In the genomic region with DNA sequence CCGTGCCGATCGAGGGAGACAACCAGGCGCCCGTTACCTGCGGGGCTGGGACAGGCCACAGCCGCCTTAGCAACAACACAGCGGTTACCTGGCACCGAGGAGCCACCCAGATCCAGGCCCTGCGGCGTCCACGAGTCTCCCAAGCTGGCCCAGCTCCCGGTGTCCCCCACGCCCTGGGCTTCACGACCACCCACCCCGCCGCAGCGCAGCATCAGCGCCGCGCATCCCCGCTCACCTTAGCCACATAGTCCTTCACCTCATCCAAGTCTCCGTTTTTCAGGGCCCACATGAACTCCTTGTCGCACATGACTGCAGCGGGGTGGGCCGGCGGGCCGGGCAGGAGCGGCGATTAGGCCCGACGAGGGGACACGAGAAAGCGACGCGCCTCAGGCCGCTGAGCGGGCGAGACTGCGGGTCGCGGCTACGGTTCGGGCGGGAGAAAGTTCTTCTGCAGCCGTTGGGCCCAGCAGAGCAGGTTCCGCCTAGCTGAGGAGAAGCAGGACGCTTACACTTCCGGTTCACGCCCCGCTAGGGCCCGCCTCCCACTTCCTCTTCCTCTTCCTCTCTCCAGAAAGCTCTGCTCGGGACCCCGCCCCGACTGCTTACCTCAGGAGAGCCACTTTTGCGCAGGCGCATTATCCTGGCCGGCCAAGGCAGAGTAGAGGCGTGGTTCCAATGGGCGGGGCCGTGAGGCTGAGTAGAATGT, we compare ENCODE assay signal across 8 mouse cellular contexts. TPM values are rescaled to one million over a fixed set of nuclear protein-coding genes. Genes with fewer than 3 reads are reported as not detected.
DNase-seq lines count a peak whose midpoint lies in the region; ATAC-seq and TF ChIP-seq lines count a peak whose summit lies in the region.

A gene (minus strand): TSS at position 585 of the 706 bp plus-strand sequence.

- no peaks in the 10 kb centered on the region for H3K9me3 ChIP-seq in embryonic facial prominence, embryonic 14.5 days (ENCODE audit: control insufficient read depth, low read length)
- H3K9me3 ChIP-seq in limb, embryonic 13.5 days: no peaks in the 10 kb centered on the region
- no peaks in the 10 kb centered on the region for H3K9me3 ChIP-seq in midbrain, embryonic 16.5 days (replicated peaks; ENCODE audit: control insufficient read depth, low read length, poor library complexity, severe bottlenecking)

- H3K79me2 ChIP-seq in heart, adult 2 months (replicated peaks; ENCODE audit: control insufficient read depth, insufficient read depth, low read length): peaks cover 4% of the 10 kb centered on the region; the same call in 1 of the 2 replicates

- peak; percentile 81 for TF ChIP-seq POLR2A in heart, adult 2 months (IDR thresholded peaks at IDR 0.05; ENCODE audit: insufficient read depth, low read depth, low read length)

- no peaks in the 10 kb centered on the region for H3K36me3 ChIP-seq in embryonic facial prominence, embryonic 14.5 days (ENCODE audit: control insufficient read depth, insufficient read depth, low read length)
- H3K36me3 ChIP-seq in heart, adult 2 months (ENCODE audit: control insufficient read depth, insufficient read depth, low read length): peaks cover 2% of the 10 kb centered on the region
- H3K36me3 ChIP-seq in limb, embryonic 13.5 days: no peaks in the 10 kb centered on the region
- H3K36me3 ChIP-seq in midbrain, embryonic 16.5 days (ENCODE audit: control insufficient read depth, insufficient read depth, low read length): no peaks in the 10 kb centered on the region

- peak; percentile 100 for ATAC-seq in embryonic facial prominence, embryonic 14.5 days (ENCODE audit: low read depth)
- peak; percentile 99 for ATAC-seq in limb, embryonic 13.5 days (ENCODE audit: low FRiP score, low read depth)
- peak; percentile 99 for ATAC-seq in midbrain, embryonic 16.5 days

- H3K9ac ChIP-seq in embryonic facial prominence, embryonic 14.5 days (ENCODE audit: low read depth, low read length): peak within 1 kb of the TSS; percentile 96
- peak within 1 kb of the TSS; percentile 96 for H3K9ac ChIP-seq in heart, adult 2 months (ENCODE audit: low read depth, low read length)
- H3K9ac ChIP-seq in limb, embryonic 13.5 days: peak within 1 kb of the TSS; percentile 95
- peak within 1 kb of the TSS; percentile 96 for H3K9ac ChIP-seq in midbrain, embryonic 16.5 days (ENCODE audit: low read depth, low read length)

- under 1% methylated on average over 46 of the region's 61 CpGs for WGBS in embryonic facial prominence, embryonic 14.5 days
- WGBS in heart, adult 2 months: under 1% methylated on average over 61 of the region's 61 CpGs
- WGBS in limb, embryonic 13.5 days: under 1% methylated on average over 61 of the region's 61 CpGs
- under 1% methylated on average over 57 of the region's 61 CpGs for WGBS in midbrain, embryonic 16.5 days

- peak; percentile 100 for DNase-seq in 3T3-L1 (ENCODE audit: low read depth, low spot score)
- DNase-seq in adrenal gland, postnatal 4 days (ENCODE audit: low spot score in 2 of 2): peak; percentile 97 to 99
- peak; percentile 99 for DNase-seq in embryonic facial prominence, embryonic 14.5 days (ENCODE audit: low spot score)
- peak; percentile 98 to 99 for DNase-seq in heart, adult 2 months
- DNase-seq in kidney, adult 8-10 months: peak; percentile 99 to 100
- DNase-seq in spleen, postnatal 10 days (ENCODE audit: low spot score in 2 of 2): peak; percentile 93 to 99

- peak within 1 kb of the TSS; percentile 90 for H3K27ac ChIP-seq in embryonic facial prominence, embryonic 14.5 days (replicated peaks; ENCODE audit: low read depth, low read length)
- peak within 1 kb of the TSS; percentile 91 for H3K27ac ChIP-seq in heart, adult 2 months
- peak within 1 kb of the TSS; percentile 80 for H3K27ac ChIP-seq in limb, embryonic 13.5 days
- peak within 1 kb of the TSS; percentile 84 for H3K27ac ChIP-seq in midbrain, embryonic 16.5 days (ENCODE audit: low read length)

- peaks cover 16% of the 10 kb centered on the region for H3K4me1 ChIP-seq in embryonic facial prominence, embryonic 14.5 days (ENCODE audit: control insufficient read depth, insufficient read depth, low read length)
- H3K4me1 ChIP-seq in heart, adult 2 months (ENCODE audit: control insufficient read depth, insufficient read depth, low read length): no peaks in the 10 kb centered on the region; the same call in none of the 2 replicates
- peaks cover 15% of the 10 kb centered on the region for H3K4me1 ChIP-seq in limb, embryonic 13.5 days
- H3K4me1 ChIP-seq in midbrain, embryonic 16.5 days (ENCODE audit: control insufficient read depth, insufficient read depth, low read length): peaks cover 15% of the 10 kb centered on the region

- no peaks in the 10 kb centered on the region for H3K27me3 ChIP-seq in embryonic facial prominence, embryonic 14.5 days (replicated peaks; ENCODE audit: control insufficient read depth, insufficient read depth, low read length)
- H3K27me3 ChIP-seq in heart, adult 2 months (ENCODE audit: control insufficient read depth, insufficient read depth, low read length): no peaks in the 10 kb centered on the region
- no peaks in the 10 kb centered on the region for H3K27me3 ChIP-seq in limb, embryonic 13.5 days
- H3K27me3 ChIP-seq in midbrain, embryonic 16.5 days (ENCODE audit: control insufficient read depth, insufficient read depth, low read depth, low read length): no peaks in the 10 kb centered on the region

- TF ChIP-seq CTCF in heart, adult 2 months (IDR thresholded peaks at IDR 0.05): 0 out of 2 replicates have a peak, but pooled peaks have one; percentile 7

- intact Hi-C loops in heart, adult 2 months (cut with DNase I): no loop called here

- no peak for TF ChIP-seq EP300 in heart, adult 2 months (IDR thresholded peaks at IDR 0.05; ENCODE audit: insufficient read depth, low read depth, low read length)

- peak within 1 kb of the TSS; percentile 84 for H3K4me2 ChIP-seq in embryonic facial prominence, embryonic 14.5 days (ENCODE audit: low read depth, low read length)
- H3K4me2 ChIP-seq in limb, embryonic 13.5 days (replicated peaks): peak within 1 kb of the TSS; percentile 84
- peak within 1 kb of the TSS; percentile 93 for H3K4me2 ChIP-seq in midbrain, embryonic 16.5 days (ENCODE audit: low read length)

- peak within 1 kb of the TSS; percentile 100 for H3K4me3 ChIP-seq in embryonic facial prominence, embryonic 14.5 days (ENCODE audit: low read depth, low read length)
- H3K4me3 ChIP-seq in heart, adult 2 months: peak within 1 kb of the TSS; percentile 97
- H3K4me3 ChIP-seq in limb, embryonic 13.5 days: peak within 1 kb of the TSS; percentile 99
- peak within 1 kb of the TSS; percentile 100 for H3K4me3 ChIP-seq in midbrain, embryonic 16.5 days (ENCODE audit: low read depth, low read length)

RNA-seq across cellular contexts. Expression of the gene that starts here (rescaled TPM):
- total RNA-seq in adrenal gland, postnatal 4 days (2021): 100 to 1,000 TPM; 119 to 125 TPM
- 112 and 115 TPM in 2 replicates for polyA plus RNA-seq in embryonic facial prominence, embryonic 14.5 days (2014; fragmentation: Nextera tagmentation; extraction: Ambion mirVana)
- total RNA-seq in heart, adult 2 months (2021): 10 to 100 TPM; 42.9 to 47.1 TPM
- polyA plus RNA-seq in heart, adult 2 months (2012; rRNA removed): 13.2 and 23.1 TPM in 2 replicates
- 146 and 154 TPM in 2 replicates for polyA plus RNA-seq in limb, embryonic 13.5 days (2015; fragmentation: Nextera tagmentation; extraction: Ambion mirVana)
- polyA plus RNA-seq in midbrain, embryonic 16.5 days (2015; fragmentation: Nextera tagmentation; extraction: Ambion mirVana): 230 and 237 TPM in 2 replicates

Comparison
In these comparisons a context has a peak if more than half of its experiments do, and no peak if none do; other contexts are left out.
1. Peak in every context shown above with its lines: DNase-seq, ATAC-seq, H3K4me3 ChIP-seq and H3K27ac ChIP-seq.